Mouse (Mus musculus): ENCODE measurements around the gene Gemin4. TPM values are rescaled to one million over a fixed set of nuclear protein-coding genes. Genes with fewer than 3 reads are reported as not detected.
"Not testable (repeated sequence)": the region's sequence is repeated elsewhere in the genome, so short reads cannot be mapped to it uniquely, and the experiment has no call there.

Gene Gemin4
- polyA plus RNA-seq, 1 experiment from 2014 or later: 30.1 TPM

GRCm38 (mm10) chr11:76215011-76215410 lies 2.5 kb downstream of the Gemin4 start:
- Histone ChIP-seq H3K27me3 (no peaks in the 10 kb centered on the region), H3K4me3 (replicated peaks) (no peak overlapping the region), H3K4me2 (replicated peaks) (no peak overlapping the region), H3K9ac (no peak overlapping the region), H3K9me3 (replicated peaks) (no peaks in the 10 kb centered on the region), H3K36me3 (peaks cover 25% of the 10 kb centered on the region), H3K4me1 (peaks cover 15% of the 10 kb centered on the region), H3K27ac (replicated peaks) (no peak overlapping the region)
- 93% methylated on average over 2 of the region's 2 CpGs for WGBS
- ATAC-seq (ENCODE audit: insufficient number of reproducible peaks, low FRiP score, low TSS enrichment, low read depth): no peak

- no peak overlapping the region for H3K4me2 ChIP-seq (replicated peaks)
- no peak overlapping the region for H3K27ac ChIP-seq (replicated peaks)
- H3K36me3 ChIP-seq: peaks cover 37% of the 10 kb centered on the region
- no peak overlapping the region for H3K4me3 ChIP-seq (replicated peaks)
- no peaks in the 10 kb centered on the region for H3K9me3 ChIP-seq (replicated peaks)
- H3K4me1 ChIP-seq: peaks cover 15% of the 10 kb centered on the region
- H3K27me3 ChIP-seq: no peaks in the 10 kb centered on the region
- 80% methylated on average over 5 of the region's 5 CpGs for WGBS
- ATAC-seq (ENCODE audit: insufficient number of reproducible peaks, low FRiP score, low TSS enrichment, low read depth): no peak
- no peak overlapping the region for H3K9ac ChIP-seq
These were observed 3.6 kb downstream of the Gemin4 start for GRCm38 (mm10) chr11:76213841-76214240.

DNA sequence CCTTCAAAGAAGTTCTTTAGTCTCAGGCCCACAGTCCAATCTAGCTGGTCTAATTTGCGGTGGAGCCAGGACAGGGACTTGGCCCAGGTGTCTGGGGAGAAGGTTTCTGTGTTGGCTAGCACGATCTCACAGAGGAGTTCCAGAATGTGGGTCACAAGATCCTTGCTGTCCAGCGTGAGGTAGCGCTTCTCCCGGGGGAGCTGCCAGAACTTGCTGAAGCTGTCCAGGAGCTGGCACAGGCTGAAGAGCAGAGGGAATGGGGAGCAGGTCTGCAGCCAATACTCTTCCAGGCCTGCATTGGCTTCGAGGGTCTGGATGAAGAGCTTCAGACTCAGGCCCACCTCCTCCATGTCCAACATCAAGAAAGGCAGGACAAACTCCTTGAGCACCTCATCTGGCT lies 5.9 kb downstream of the Gemin4 start:
- H3K36me3 ChIP-seq: peaks cover 57% of the 10 kb centered on the region
- not testable (repeated sequence) for H3K27me3 ChIP-seq; H3K9ac ChIP-seq; H3K4me2 ChIP-seq (replicated peaks); H3K4me3 ChIP-seq (replicated peaks); H3K4me1 ChIP-seq; H3K27ac ChIP-seq (replicated peaks); H3K9me3 ChIP-seq (replicated peaks); ATAC-seq (ENCODE audit: insufficient number of reproducible peaks, low FRiP score, low TSS enrichment, low read depth)
- 90% methylated on average over 5 of the region's 6 CpGs for WGBS

DNA sequence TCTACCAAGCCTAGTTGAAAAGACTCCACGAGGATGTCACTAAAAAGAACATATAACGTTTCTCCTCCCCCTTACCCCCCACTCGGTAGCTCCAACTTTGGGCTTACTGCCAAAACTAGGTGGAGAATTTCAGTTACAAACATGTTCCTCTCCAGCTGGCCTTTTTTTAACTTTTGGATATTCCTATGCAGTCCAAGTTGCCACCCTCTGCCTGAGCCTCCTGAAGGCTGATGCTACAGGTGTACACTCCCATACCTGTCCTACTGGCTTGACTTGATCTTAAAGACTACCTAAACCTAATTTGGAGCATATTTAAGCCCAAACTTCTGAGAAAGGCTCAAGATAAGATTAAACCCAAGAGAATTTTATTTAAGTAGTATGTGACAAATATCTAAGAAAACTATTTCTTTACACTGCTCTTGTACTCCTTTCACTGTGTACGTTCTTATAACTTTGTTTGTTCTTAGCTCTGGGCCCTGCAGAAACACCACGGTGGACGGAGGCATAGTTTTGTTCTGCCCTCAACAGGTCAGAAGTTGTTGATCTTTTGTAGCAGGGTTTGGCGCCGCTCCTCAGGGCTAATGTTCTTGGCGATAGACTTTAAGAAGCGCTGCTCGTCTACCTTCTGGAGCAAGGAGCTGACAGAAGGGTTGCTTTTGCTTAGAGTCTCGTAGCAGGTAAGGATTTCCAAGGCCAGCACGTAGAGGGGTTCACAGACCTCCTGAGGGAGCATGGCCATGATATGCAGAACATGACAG lies 7.1 kb downstream of the Gemin4 start:
- no peak overlapping the region for H3K9ac ChIP-seq
- H3K36me3 ChIP-seq: peaks cover 63% of the 10 kb centered on the region
- no peak overlapping the region for H3K4me3 ChIP-seq (replicated peaks)
- no peaks in the 10 kb centered on the region for H3K27me3 ChIP-seq
- ATAC-seq (ENCODE audit: insufficient number of reproducible peaks, low FRiP score, low TSS enrichment, low read depth): no peak
- H3K9me3 ChIP-seq (replicated peaks): no peaks in the 10 kb centered on the region
- 70% methylated on average over 13 of the region's 13 CpGs for WGBS
- no peak overlapping the region for H3K4me2 ChIP-seq (replicated peaks)
- H3K27ac ChIP-seq (replicated peaks): peak overlapping the region; percentile 51
- H3K4me1 ChIP-seq: no peaks in the 10 kb centered on the region

DNA sequence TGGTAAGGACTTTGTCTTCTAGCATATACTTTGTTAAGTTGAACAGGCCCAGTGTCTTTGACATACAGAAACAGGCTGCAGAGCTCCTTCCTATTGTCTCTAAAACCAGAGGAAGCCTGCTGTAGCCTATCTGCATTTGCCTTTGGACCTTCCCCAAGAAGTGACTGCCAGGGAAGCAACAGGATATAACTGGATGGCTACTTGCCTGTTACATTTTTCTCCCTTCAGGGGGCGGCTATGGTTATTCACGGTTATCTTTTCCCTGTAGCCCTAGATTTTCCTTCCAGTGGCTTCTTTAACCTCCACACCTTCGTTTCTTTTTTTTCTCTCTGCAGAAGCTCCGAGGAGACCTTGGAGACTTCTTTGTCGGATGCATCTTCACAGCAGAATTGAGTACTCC lies 10.7 kb downstream of the Gemin4 start:
- Histone ChIP-seq H3K4me2 (replicated peaks) (no peak overlapping the region), H3K27ac (replicated peaks) (no peak overlapping the region), H3K36me3 (peaks cover 45% of the 10 kb centered on the region), H3K4me3 (replicated peaks) (no peak overlapping the region), H3K9me3 (replicated peaks) (no peaks in the 10 kb centered on the region), H3K9ac (no peak overlapping the region), H3K4me1 (0 out of 2 replicates have a peak, but pooled peaks cover 6% of the 10 kb centered on the region), H3K27me3 (no peaks in the 10 kb centered on the region)
- 87% methylated on average over 5 of the region's 5 CpGs for WGBS
- no peak for ATAC-seq (ENCODE audit: insufficient number of reproducible peaks, low FRiP score, low TSS enrichment, low read depth)

DNA sequence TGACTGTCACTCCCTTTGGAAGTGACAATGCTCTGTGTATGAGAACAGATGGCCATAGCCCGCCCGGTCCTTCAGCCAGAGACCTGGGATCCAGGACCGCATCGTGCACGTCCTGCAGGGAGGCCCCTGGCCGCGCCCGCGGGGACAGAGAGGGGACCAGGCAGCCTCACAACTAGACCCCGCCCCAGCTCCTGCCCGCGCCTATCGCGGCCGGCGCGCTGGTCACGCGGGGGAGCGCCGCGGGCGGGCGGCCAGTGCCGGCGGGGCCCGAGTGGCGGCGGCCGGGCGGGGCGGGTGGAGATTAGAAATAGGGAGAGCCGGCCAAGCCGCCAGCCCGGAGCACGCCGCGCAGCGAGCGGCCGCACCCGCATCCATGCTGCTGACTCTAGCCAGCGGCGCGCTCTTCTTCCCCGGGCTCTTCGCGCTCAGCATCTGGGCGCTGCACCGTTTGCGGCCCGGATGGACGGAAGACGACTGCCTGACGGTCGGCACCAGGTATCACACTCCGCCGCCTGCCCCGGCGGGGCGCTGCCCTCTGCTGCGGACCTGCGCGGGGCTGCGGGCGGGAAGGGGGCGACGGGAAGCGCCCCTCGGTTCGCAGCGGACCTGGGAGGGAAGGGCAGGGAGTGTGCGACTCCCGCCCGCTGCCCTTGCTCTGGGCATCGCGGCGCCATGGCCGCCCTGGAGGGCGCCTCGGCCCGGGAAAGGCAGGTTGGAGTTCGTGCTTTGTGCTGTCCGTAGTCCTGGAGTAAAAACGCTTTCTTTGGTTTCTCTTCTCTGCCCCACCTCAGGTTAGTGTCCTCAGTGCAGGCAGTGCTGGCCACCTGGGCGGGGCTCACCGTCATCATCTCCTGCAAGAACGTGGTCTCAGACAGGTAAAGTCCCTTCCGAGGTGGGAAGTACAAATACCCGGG lies 15.4 kb downstream of the Gemin4 start:
- Histone ChIP-seq H3K9ac (peak overlapping the region; percentile 73), H3K36me3 (peaks cover 13% of the 10 kb centered on the region; the same call in 1 of the 2 replicates), H3K27ac (replicated peaks) (peak overlapping the region; percentile 74), H3K9me3 (replicated peaks) (no peaks in the 10 kb centered on the region), H3K4me3 (replicated peaks) (peak overlapping the region; percentile 74), H3K4me2 (replicated peaks) (peak overlapping the region; percentile 83), H3K27me3 (no peaks in the 10 kb centered on the region), H3K4me1 (peaks cover 12% of the 10 kb centered on the region; the same call in 1 of the 2 replicates)
- under 1% methylated on average over 90 of the region's 90 CpGs for WGBS
- ATAC-seq (ENCODE audit: insufficient number of reproducible peaks, low FRiP score, low TSS enrichment, low read depth): peak; percentile 98

GRCm38 (mm10) chr11:76196977-76197469 lies 20.4 kb downstream of the Gemin4 start:
- 46% methylated on average over 8 of the region's 8 CpGs for WGBS
- no peak overlapping the region for H3K4me3 ChIP-seq (replicated peaks)
- no peaks in the 10 kb centered on the region for H3K27me3 ChIP-seq
- ATAC-seq (ENCODE audit: insufficient number of reproducible peaks, low FRiP score, low TSS enrichment, low read depth): no peak
- peaks cover 6% of the 10 kb centered on the region; the same call in 1 of the 2 replicates for H3K4me1 ChIP-seq
- H3K9me3 ChIP-seq (replicated peaks): no peaks in the 10 kb centered on the region
- no peak overlapping the region for H3K27ac ChIP-seq (replicated peaks)
- no peak overlapping the region for H3K4me2 ChIP-seq (replicated peaks)
- H3K9ac ChIP-seq: no peak overlapping the region
- H3K36me3 ChIP-seq: no peaks in the 10 kb centered on the region

DNA sequence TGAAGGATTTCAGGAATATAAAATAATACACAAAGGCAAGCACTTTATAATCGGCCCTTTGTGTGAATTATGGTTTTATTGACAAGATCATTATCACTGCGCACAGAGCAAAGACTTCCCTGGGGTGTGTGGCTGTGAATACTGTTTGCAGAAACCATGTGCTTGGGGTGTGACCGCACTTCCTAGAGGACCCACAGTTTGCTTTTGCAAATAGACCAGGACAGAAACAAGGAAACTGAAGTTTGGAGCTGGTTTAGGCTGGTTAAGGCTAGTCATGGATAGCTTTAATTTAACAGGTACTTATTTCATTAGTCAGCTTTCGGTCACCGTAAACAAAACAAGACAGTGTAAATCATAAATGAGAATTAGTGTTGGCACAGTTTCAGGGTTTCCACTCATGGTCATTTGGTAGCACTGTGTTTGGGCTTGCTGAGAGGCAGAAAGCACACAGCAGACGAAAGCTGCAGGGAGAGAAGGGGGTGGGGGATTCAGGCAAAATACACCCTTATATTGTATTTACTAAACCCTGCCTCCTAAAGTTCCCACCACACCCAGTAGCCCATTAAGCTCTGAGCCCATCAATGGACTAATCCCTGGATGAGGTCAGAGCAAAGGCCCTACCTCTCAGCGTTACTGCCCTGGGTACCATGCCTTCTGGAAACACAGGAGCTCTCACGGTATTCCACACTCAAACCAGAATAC lies 21.0 kb downstream of the Gemin4 start:
- H3K9ac ChIP-seq: no peak overlapping the region
- no peaks in the 10 kb centered on the region for H3K27me3 ChIP-seq
- H3K4me2 ChIP-seq (replicated peaks): no peak overlapping the region
- WGBS: 60% methylated on average over 8 of the region's 8 CpGs
- H3K9me3 ChIP-seq (replicated peaks): no peaks in the 10 kb centered on the region
- H3K4me3 ChIP-seq (replicated peaks): no peak overlapping the region
- no peak overlapping the region for H3K27ac ChIP-seq (replicated peaks)
- no peak for ATAC-seq (ENCODE audit: insufficient number of reproducible peaks, low FRiP score, low TSS enrichment, low read depth)
- H3K4me1 ChIP-seq: peaks cover 3% of the 10 kb centered on the region; the same call in 1 of the 2 replicates
- H3K36me3 ChIP-seq: no peaks in the 10 kb centered on the region

- Histone ChIP-seq H3K4me2 (replicated peaks) (no peak overlapping the region), H3K36me3 (no peaks in the 10 kb centered on the region), H3K27me3 (no peaks in the 10 kb centered on the region), H3K4me1 (no peaks in the 10 kb centered on the region), H3K4me3 (replicated peaks) (no peak overlapping the region), H3K27ac (replicated peaks) (no peak overlapping the region), H3K9me3 (replicated peaks) (no peaks in the 10 kb centered on the region), H3K9ac (no peak overlapping the region)
- ATAC-seq (ENCODE audit: insufficient number of reproducible peaks, low FRiP score, low TSS enrichment, low read depth): no peak
- 77% methylated on average over 6 of the region's 6 CpGs for WGBS
These were observed 30.6 kb downstream of the Gemin4 start for GRCm38 (mm10) chr11:76186908-76187307.

GRCm38 (mm10) chr11:76183745-76184144 lies 33.7 kb downstream of the Gemin4 start:
- Histone ChIP-seq H3K27me3 (no peaks in the 10 kb centered on the region), H3K36me3 (no peaks in the 10 kb centered on the region), H3K9me3 (replicated peaks) (no peaks in the 10 kb centered on the region), H3K4me2 (replicated peaks) (no peak overlapping the region), H3K4me3 (replicated peaks) (no peak overlapping the region), H3K27ac (replicated peaks) (no peak overlapping the region), H3K4me1 (peaks cover 5% of the 10 kb centered on the region; the same call in 1 of the 2 replicates), H3K9ac (no peak overlapping the region)
- no peak for ATAC-seq (ENCODE audit: insufficient number of reproducible peaks, low FRiP score, low TSS enrichment, low read depth)
- WGBS: 74% methylated on average over 4 of the region's 4 CpGs

DNA sequence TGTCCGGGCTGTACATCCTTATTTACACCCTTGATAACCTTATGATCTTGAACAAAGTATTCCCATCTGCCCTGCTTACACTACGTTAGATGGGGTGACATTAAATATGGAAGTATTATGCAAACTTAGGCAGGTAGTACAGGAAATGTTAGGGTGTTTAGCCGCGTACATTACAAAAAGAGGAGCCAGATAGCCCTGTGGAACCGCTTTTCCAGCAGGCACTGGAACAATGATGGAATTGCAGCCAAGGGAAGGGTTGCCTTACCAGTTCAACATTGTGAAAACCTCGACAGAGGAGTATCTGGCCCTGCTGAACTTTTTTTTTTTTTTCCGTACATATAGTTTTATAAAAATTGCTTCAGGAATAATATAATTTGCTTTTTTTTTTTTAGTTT lies 37.3 kb downstream of the Gemin4 start:
- H3K36me3 ChIP-seq: 0 out of 2 replicates have a peak, but pooled peaks cover 12% of the 10 kb centered on the region
- peak overlapping the region; percentile 62 for H3K9ac ChIP-seq
- H3K4me2 ChIP-seq (replicated peaks): peak overlapping the region; percentile 95
- H3K27ac ChIP-seq (replicated peaks): peak overlapping the region; percentile 71; the same call in 1 of the 2 replicates
- no peaks in the 10 kb centered on the region for H3K9me3 ChIP-seq (replicated peaks)
- no peak for ATAC-seq (ENCODE audit: insufficient number of reproducible peaks, low FRiP score, low TSS enrichment, low read depth)
- WGBS: 18% methylated on average over 7 of the region's 7 CpGs
- peaks cover 11% of the 10 kb centered on the region for H3K4me1 ChIP-seq
- peak overlapping the region; percentile 94 for H3K4me3 ChIP-seq (replicated peaks)
- H3K27me3 ChIP-seq: no peaks in the 10 kb centered on the region
